Mouse (Mus musculus): ENCODE results near the gene Ankrd36. TPM values are rescaled to one million over a fixed set of nuclear protein-coding genes. Genes with fewer than 3 reads are reported as not detected.

Gene Ankrd36
- polyA plus RNA-seq, 1 experiment from 2014 or later = not detected

- H3K9me3 ChIP-seq = no peaks in the 10 kb centered on the region
- no peak overlapping the region; the same call in 1 of the 2 replicates for H3K4me3 ChIP-seq
- peak; percentile 28 for DNase-seq (ENCODE audit: extremely low spot score, low spot score)
- peaks cover 24% of the 10 kb centered on the region for H3K4me1 ChIP-seq
- 18% methylated on average over 9 of the region's 9 CpGs for WGBS
- H3K27ac ChIP-seq = no peak overlapping the region
- peaks cover 27% of the 10 kb centered on the region for H3K27me3 ChIP-seq (ENCODE audit: poor library complexity, severe bottlenecking)
- no peaks in the 10 kb centered on the region for H3K36me3 ChIP-seq (replicated peaks)
Measured at GRCm38 (mm10) chr11:5562625-5563268, 6.7 kb upstream of the Ankrd36 start.

- Histone ChIP-seq H3K9me3 (no peaks in the 10 kb centered on the region), H3K27ac (0 out of 2 replicates have a peak overlapping the region, but pooled peaks have one; percentile 21), H3K36me3 (replicated peaks) (no peaks in the 10 kb centered on the region), H3K4me3 (no peak overlapping the region), H3K27me3 (ENCODE audit: poor library complexity, severe bottlenecking) (peaks cover 22% of the 10 kb centered on the region), H3K4me1 (peaks cover 24% of the 10 kb centered on the region)
- DNase-seq (ENCODE audit: extremely low spot score, low spot score) = no peak
- WGBS = 58% methylated on average over 6 of the region's 6 CpGs
Measured at GRCm38 (mm10) chr11:5563898-5564297, 5.6 kb upstream of the Ankrd36 start.

GRCm38 (mm10) chr11:5565596-5565995 lies 3.9 kb upstream of the Ankrd36 start:
- peaks cover 22% of the 10 kb centered on the region for H3K4me1 ChIP-seq
- H3K27ac ChIP-seq = no peak overlapping the region
- peaks cover 15% of the 10 kb centered on the region for H3K27me3 ChIP-seq (ENCODE audit: poor library complexity, severe bottlenecking)
- H3K36me3 ChIP-seq (replicated peaks) = no peaks in the 10 kb centered on the region
- H3K4me3 ChIP-seq = no peak overlapping the region
- H3K9me3 ChIP-seq = no peaks in the 10 kb centered on the region
- DNase-seq (ENCODE audit: extremely low spot score, low spot score) = no peak
- 90% methylated on average over 3 of the region's 3 CpGs for WGBS

GRCm38 (mm10) chr11:5566506-5566905 lies 3.0 kb upstream of the Ankrd36 start:
- Histone ChIP-seq H3K27ac (no peak overlapping the region), H3K4me3 (no peak overlapping the region), H3K27me3 (ENCODE audit: poor library complexity, severe bottlenecking) (peaks cover 15% of the 10 kb centered on the region), H3K36me3 (replicated peaks) (no peaks in the 10 kb centered on the region), H3K4me1 (peaks cover 17% of the 10 kb centered on the region), H3K9me3 (no peaks in the 10 kb centered on the region)
- no peak for DNase-seq (ENCODE audit: extremely low spot score, low spot score)
- 71% methylated on average over 2 of the region's 2 CpGs for WGBS

- DNase-seq (ENCODE audit: extremely low spot score, low spot score) = no peak
- Histone ChIP-seq H3K4me1 (peaks cover 14% of the 10 kb centered on the region), H3K4me3 (no peak overlapping the region), H3K36me3 (replicated peaks) (no peaks in the 10 kb centered on the region), H3K9me3 (no peaks in the 10 kb centered on the region), H3K27me3 (ENCODE audit: poor library complexity, severe bottlenecking) (0 out of 2 replicates have a peak, but pooled peaks cover 6% of the 10 kb centered on the region), H3K27ac (no peak overlapping the region)
- whole genome bisulfite sequencing = 92% methylated on average over 6 of the region's 6 CpGs
Measured at GRCm38 (mm10) chr11:5567654-5568053, 1.8 kb upstream of the Ankrd36 start.

- no peaks in the 10 kb centered on the region for H3K9me3 ChIP-seq
- no peak overlapping the region for H3K4me3 ChIP-seq
- peaks cover 9% of the 10 kb centered on the region for H3K4me1 ChIP-seq
- H3K36me3 ChIP-seq (replicated peaks) = no peaks in the 10 kb centered on the region
- 94% methylated on average over 5 of the region's 5 CpGs for WGBS
- DNase-seq (ENCODE audit: extremely low spot score, low spot score) = no peak
- 0 out of 2 replicates have a peak, but pooled peaks cover 6% of the 10 kb centered on the region for H3K27me3 ChIP-seq (ENCODE audit: poor library complexity, severe bottlenecking)
- no peak overlapping the region for H3K27ac ChIP-seq
Measured at GRCm38 (mm10) chr11:5568082-5568481, 1.4 kb upstream of the Ankrd36 start.

GRCm38 (mm10) chr11:5571856-5572255 lies 2.4 kb downstream of the Ankrd36 start:
- Histone ChIP-seq H3K9me3 (no peaks in the 10 kb centered on the region), H3K27me3 (ENCODE audit: poor library complexity, severe bottlenecking) (no peaks in the 10 kb centered on the region), H3K36me3 (replicated peaks) (no peaks in the 10 kb centered on the region), H3K27ac (no peak overlapping the region), H3K4me3 (no peak overlapping the region), H3K4me1 (peaks cover 3% of the 10 kb centered on the region)
- no peak for DNase-seq (ENCODE audit: extremely low spot score, low spot score)
- 94% methylated on average over 4 of the region's 4 CpGs for WGBS

GRCm38 (mm10) chr11:5573821-5574220 lies 4.3 kb downstream of the Ankrd36 start:
- Histone ChIP-seq H3K9me3 (no peaks in the 10 kb centered on the region), H3K27ac (no peak overlapping the region), H3K4me3 (no peak overlapping the region), H3K36me3 (replicated peaks) (no peaks in the 10 kb centered on the region), H3K27me3 (ENCODE audit: poor library complexity, severe bottlenecking) (peaks cover 8% of the 10 kb centered on the region; the same call in 1 of the 2 replicates), H3K4me1 (peaks cover 23% of the 10 kb centered on the region)
- WGBS = 85% methylated on average over 2 of the region's 2 CpGs
- DNase-seq (ENCODE audit: extremely low spot score, low spot score) = no peak

- Histone ChIP-seq H3K27ac (no peak overlapping the region), H3K27me3 (ENCODE audit: poor library complexity, severe bottlenecking) (peaks cover 8% of the 10 kb centered on the region; the same call in 1 of the 2 replicates), H3K9me3 (no peaks in the 10 kb centered on the region), H3K36me3 (replicated peaks) (no peaks in the 10 kb centered on the region), H3K4me3 (no peak overlapping the region), H3K4me1 (peaks cover 26% of the 10 kb centered on the region)
- DNase-seq (ENCODE audit: extremely low spot score, low spot score) = no peak
- 81% methylated on average over 6 of the region's 6 CpGs for WGBS
Measured at GRCm38 (mm10) chr11:5575046-5575445, 5.6 kb downstream of the Ankrd36 start.

GRCm38 (mm10) chr11:5592336-5592735 lies 22.9 kb downstream of the Ankrd36 start:
- no peaks in the 10 kb centered on the region for H3K36me3 ChIP-seq (replicated peaks)
- H3K27ac ChIP-seq = no peak overlapping the region
- H3K4me1 ChIP-seq = no peaks in the 10 kb centered on the region
- 86% methylated on average over 6 of the region's 6 CpGs for WGBS
- no peaks in the 10 kb centered on the region for H3K27me3 ChIP-seq (ENCODE audit: poor library complexity, severe bottlenecking)
- no peak overlapping the region for H3K4me3 ChIP-seq
- no peaks in the 10 kb centered on the region for H3K9me3 ChIP-seq
- no peak for DNase-seq (ENCODE audit: extremely low spot score, low spot score)

- Histone ChIP-seq H3K27ac (no peak overlapping the region), H3K9me3 (no peaks in the 10 kb centered on the region), H3K4me3 (no peak overlapping the region), H3K4me1 (no peaks in the 10 kb centered on the region), H3K27me3 (ENCODE audit: poor library complexity, severe bottlenecking) (no peaks in the 10 kb centered on the region), H3K36me3 (replicated peaks) (no peaks in the 10 kb centered on the region)
- no peak for DNase-seq (ENCODE audit: extremely low spot score, low spot score)
- WGBS = 90% methylated on average over 4 of the region's 4 CpGs
Measured at GRCm38 (mm10) chr11:5595381-5595791, 25.9 kb downstream of the Ankrd36 start.

GRCm38 (mm10) chr11:5595792-5596191 lies 26.3 kb downstream of the Ankrd36 start:
- no peaks in the 10 kb centered on the region for H3K36me3 ChIP-seq (replicated peaks)
- no peaks in the 10 kb centered on the region for H3K9me3 ChIP-seq
- no peak for DNase-seq (ENCODE audit: extremely low spot score, low spot score)
- 85% methylated on average over 5 of the region's 5 CpGs for WGBS
- no peaks in the 10 kb centered on the region for H3K27me3 ChIP-seq (ENCODE audit: poor library complexity, severe bottlenecking)
- no peaks in the 10 kb centered on the region for H3K4me1 ChIP-seq
- H3K27ac ChIP-seq = no peak overlapping the region
- H3K4me3 ChIP-seq = no peak overlapping the region

- Histone ChIP-seq H3K4me1 (no peaks in the 10 kb centered on the region), H3K27me3 (ENCODE audit: poor library complexity, severe bottlenecking) (no peaks in the 10 kb centered on the region)
- 89% methylated on average over 6 of the region's 6 CpGs for WGBS
Measured at GRCm38 (mm10) chr11:5596756-5597155, 27.3 kb downstream of the Ankrd36 start.

More at GRCm38 (mm10) chr11:5596756-5597155, 27.3 kb downstream of the Ankrd36 start:
- DNase-seq (ENCODE audit: extremely low spot score, low spot score) = no peak
- Histone ChIP-seq H3K4me3 (no peak overlapping the region), H3K27ac (no peak overlapping the region), H3K36me3 (replicated peaks) (no peaks in the 10 kb centered on the region), H3K9me3 (no peaks in the 10 kb centered on the region)
